Mouse (Mus musculus) embryonic stem cell, embryonic (primary cell): ENCODE data around the gene Syde2.

Experiments
- CTCF ChIA-PET, 4 experiments: fragments of 300-600 bp in 2 of 4; fragments of 350-600 bp in 2 of 4; sonication (Branson Sonifier 250); formaldehyde crosslinking; loops; one replicate each; lab custom pipeline; 2022; ENCODE audit warnings: inconsistent platforms in 2 of 4; lab: Charles Lee
- POLR2A ChIA-PET, 4 experiments: fragments of 300-600 bp in 2 of 4; fragments of 350-600 bp in 2 of 4; sonication (Branson Sonifier 250); formaldehyde crosslinking; loops; one replicate each; lab custom pipeline; 2022; ENCODE audit warnings: antibody characterized with exemption in 4 of 4, inconsistent platforms in 1 of 4; lab: Charles Lee

The Syde2 gene

DNA sequence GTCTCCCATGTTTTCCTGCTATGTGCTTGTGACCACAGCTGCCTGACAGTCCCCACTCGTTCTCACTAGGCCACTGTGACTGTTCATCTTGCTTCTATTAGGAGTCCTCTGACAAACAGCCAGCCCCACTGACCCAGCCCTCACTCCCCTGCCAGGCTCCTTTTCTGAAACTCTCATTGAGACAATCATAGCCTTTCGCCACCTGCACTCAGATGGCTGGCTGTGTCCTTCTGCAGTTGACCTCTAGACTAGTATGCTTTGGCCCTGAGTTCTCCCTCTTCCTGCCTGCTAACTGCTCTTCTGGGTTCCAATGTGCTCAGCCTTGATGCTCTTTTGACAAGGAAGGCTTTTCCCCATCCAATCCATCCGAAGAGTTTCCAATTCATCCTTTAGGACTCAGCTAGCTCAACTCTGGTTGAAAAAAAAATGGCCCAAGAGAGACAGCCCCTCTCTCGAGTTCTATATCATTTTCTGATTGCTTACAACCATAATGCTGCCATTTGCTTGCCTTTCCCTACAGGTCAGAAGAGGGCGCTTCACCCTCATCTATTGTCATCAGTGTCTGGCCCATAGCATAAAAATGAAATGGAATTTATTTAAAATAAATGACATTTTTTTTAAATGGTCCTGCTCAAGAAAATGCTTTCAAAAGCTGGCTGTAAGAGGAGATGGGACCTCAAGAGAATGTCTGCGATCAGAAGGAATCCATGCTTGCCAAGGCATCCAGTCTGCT, 65.6 kb downstream of the Syde2 start:
- POLR2A ChIA-PET: no interaction called here
- CTCF ChIA-PET: interaction anchor here in 1 of 4 experiments (1.4 to 1.5 kb wide), 2 partner anchors 103 to 128 kb away, joined by 3 to 4 read pairs; no protein-coding TSS in a partner anchor

DNA sequence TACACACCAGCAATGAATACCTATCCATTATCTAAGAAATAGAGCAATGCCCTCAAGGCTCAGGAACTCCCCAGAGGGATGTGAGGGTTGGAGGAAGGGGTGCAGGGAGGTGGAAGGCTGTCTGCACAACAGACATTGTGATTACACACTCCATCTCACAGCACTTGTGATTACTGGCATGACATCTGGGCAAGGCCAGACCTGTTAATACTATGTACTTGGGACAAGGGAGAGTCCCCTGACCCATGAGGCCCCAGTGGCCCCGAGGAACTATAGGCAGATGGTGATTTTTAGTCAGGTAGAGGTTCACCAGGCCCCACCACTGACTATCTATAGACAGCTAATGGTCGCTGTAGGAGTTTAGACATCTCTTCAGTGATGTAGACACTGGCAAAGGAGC, 66.2 kb downstream of the Syde2 start:
- ChIA-PET POLR2A (no interaction called here), CTCF (interaction anchor here in 1 of 4 experiments (1.4 to 1.5 kb wide), 2 partner anchors 104 to 127 kb away, joined by 3 to 4 read pairs; no protein-coding TSS in a partner anchor)

DNA sequence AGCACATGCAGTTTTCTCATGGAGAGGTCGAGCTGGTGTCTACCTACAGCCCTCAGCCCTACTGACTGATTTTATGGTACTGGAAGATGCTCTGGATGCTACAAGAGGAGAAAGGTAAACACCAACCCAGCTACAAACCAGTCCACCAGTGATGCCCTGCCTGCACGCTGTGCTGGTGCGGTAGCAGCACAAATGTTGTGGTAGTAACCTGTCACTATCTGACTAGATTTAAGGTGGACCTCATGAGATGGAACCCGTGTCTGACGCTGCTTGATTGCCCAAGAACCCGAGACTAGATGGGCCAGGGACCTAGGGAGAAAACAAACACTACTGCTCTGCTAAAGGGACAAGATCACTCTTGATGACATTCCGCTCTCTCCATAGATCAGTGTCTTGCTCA, 69.5 kb downstream of the Syde2 start:
- POLR2A ChIA-PET: interaction anchor here in 2 of 4 experiments (0.5 to 1.0 kb wide), 4 partner anchors 106 to 133 kb away, joined by 3 to 4 read pairs (median 3); no protein-coding TSS in a partner anchor
- CTCF ChIA-PET: interaction anchor here (0.6 to 1.9 kb wide), 8 partner anchors 79 to 802 kb away, joined by 3 to 14 read pairs (median 6); no protein-coding TSS in a partner anchor

DNA sequence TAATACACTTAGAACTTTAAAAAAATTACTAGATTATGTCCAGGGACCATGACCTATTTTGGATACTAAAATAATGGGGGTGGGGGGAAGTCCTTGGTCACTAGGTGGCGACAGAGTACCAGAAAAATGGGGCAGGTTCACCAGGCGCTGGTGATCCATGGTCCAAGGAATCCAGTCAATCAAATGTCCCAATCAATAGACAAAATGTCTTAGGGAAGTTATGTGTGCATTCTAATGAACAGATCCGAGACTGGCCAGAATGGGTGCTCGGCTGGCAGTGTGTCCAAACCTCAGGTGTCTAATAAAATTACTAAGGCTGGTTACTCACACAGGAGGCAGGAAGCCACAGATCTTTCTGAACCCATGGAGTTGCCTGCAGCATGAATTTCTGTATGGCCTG, 70.6 kb downstream of the Syde2 start:
- CTCF ChIA-PET: interaction anchor here in 2 of 4 experiments (0.9 to 2.5 kb wide), 3 partner anchors 108 to 120 kb away, joined by 3 to 24 read pairs (median 7); no protein-coding TSS in a partner anchor

DNA sequence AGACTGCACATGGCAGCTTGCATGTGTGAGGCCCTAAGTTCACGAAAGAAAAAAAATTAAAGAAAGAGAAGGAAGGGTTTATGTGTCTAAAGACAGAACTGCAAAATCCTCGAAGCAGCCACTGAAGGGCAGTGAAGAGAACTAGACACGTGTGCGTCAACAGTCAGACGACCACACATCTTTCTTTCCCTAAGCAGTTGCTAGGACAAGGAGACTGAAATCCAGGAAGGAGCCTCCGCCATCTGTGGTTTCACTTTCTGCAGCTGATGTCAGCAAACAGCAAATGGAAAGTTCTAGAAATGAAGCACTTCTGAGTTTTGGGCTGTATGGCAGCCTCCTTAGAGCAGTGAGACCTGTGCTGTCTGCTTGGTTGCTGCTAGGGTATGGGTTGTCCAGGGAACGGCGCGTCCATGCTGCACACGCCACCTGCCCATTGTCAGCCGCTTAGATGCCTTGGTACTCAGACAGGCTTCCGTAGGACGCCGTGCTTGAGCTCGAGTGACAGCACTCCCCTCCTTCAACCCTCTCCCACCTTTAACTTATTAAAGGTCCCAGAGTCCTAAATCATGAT, 71.8 kb downstream of the Syde2 start:
- ChIA-PET POLR2A (interaction anchor here in 2 of 4 experiments (0.6 to 1.5 kb wide), 3 partner anchors 118 to 121 kb away, joined by 3 to 4 read pairs (median 3); partner anchors contain the start of gene 2410004B18Rik (in 1 of the 2)), CTCF (interaction anchor here (0.7 to 2.5 kb wide), 5 partner anchors 110 to 119 kb away, joined by 3 to 24 read pairs (median 4); no protein-coding TSS in a partner anchor)

More for the DNA sequence above, 70.6 kb downstream of the Syde2 start:
- POLR2A ChIA-PET: interaction anchor here in 1 of 4 experiments (0.6 kb wide), 1 partner anchor 24 kb away, joined by 7 read pairs; no protein-coding TSS in a partner anchor

DNA sequence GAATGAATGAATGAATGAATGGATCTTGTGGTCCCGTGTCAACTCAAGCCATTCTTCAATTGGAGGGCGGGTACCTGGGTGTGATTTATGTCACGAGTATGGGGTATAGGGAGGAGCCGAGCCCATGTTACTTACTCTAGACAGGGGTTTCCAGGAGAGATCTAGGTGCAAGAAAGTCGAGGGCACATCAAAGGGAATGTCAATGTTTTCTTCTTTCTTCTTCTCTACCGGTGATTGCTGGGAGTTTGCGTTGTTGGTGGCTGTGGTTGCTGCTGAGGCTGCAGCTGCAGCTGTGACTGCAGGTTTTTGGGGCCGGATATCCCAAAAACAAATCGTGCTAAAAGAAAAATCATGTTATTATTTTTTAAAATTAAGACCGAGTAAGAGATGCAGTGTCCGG, 75.5 kb downstream of the Syde2 start:
- ChIA-PET POLR2A (interaction anchor here in 2 of 4 experiments (0.6 to 1.2 kb wide), 3 partner anchors 37 to 115 kb away, joined by 3 to 5 read pairs (median 4); no protein-coding TSS in a partner anchor), CTCF (interaction anchor here in 2 of 4 experiments (0.6 to 1.0 kb wide), 2 partner anchors 121 to 222 kb away, joined by 3 read pairs; no protein-coding TSS in a partner anchor)

DNA sequence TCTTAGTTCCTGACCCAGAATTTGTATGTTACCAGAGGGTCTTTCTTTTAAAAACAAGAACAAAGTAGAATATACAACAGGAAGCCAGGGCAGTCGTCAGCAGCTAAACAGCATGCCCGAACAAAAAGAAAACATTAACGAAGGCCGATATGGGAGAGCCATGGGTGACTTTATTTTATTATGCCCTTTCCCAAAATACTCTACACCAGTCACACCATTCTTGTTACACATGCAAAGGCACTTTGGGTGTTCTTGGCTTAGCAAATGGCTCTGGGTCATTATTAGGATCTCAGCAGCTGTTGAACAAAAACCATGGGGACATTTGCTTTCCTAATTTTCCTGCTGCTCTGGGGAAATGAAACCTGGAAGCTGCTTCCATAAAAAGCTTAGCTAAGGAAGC, 81.6 kb downstream of the Syde2 start:
- ChIA-PET POLR2A (interaction anchor here in 2 of 4 experiments (0.6 to 0.7 kb wide), 2 partner anchors 28 to 197 kb away, joined by 3 to 4 read pairs; no protein-coding TSS in a partner anchor), CTCF (interaction anchor here in 1 of 4 experiments (1.0 kb wide), 1 partner anchor 109 kb away, joined by 3 read pairs; no protein-coding TSS in a partner anchor)
